In genomic region chr13:97927376-97928134, GRCm38 (mm10) we compare ENCODE assay signal across 12 mouse cellular contexts.
DNase-seq lines count a peak whose midpoint lies in the region; ATAC-seq and TF ChIP-seq lines count a peak whose summit lies in the region.
"Had no signal": no experiment of that assay in that cellular context is flagged by ENCODE, and none has a peak within 500 bp of the region (broad histone marks: within the 10 kb centered on the region; RNA-seq: fewer than 3 reads in every experiment).

No protein-coding gene starts in this region.

- DNase-seq in R1 (ENCODE audit: low read depth, low spot score), result peak; percentile 26
- peak; percentile 26 for DNase-seq in neural tube, embryonic 10.5 days (ENCODE audit: extremely low spot score, low spot score)
- no peak for DNase-seq in thymus, postnatal 10 days (ENCODE audit: low spot score in 2 of 2)
- DNase-seq in right cerebral cortex, postnatal 25 days, result no peak
- DNase-seq: cerebellum, adult 9-10 months; liver, postnatal 0 days; thymus, postnatal 36 days had no signal

- 0 out of 2 replicates have a peak overlapping the region, but pooled peaks have one; percentile 13 for H3K4me2 ChIP-seq in hindbrain, embryonic 12.5 days (replicated peaks)
- H3K4me2 ChIP-seq in hindbrain, embryonic 16.5 days (ENCODE audit: low read length), result no peak overlapping the region
- H3K4me2 ChIP-seq: hindbrain, embryonic 15.5 days had no signal

- peaks cover 13% of the 10 kb centered on the region for H3K4me1 ChIP-seq in hindbrain, embryonic 12.5 days
- H3K4me1 ChIP-seq in hindbrain, embryonic 16.5 days (ENCODE audit: control insufficient read depth, insufficient read depth, low read depth, low read length), result peaks cover 2% of the 10 kb centered on the region; the same call in 1 of the 2 replicates
- peaks cover 15% of the 10 kb centered on the region for H3K4me1 ChIP-seq in embryonic fibroblast, embryonic 13.5 days (ENCODE audit: control insufficient read depth, insufficient read depth, low read length)

- H3K27me3 ChIP-seq in hindbrain, embryonic 12.5 days, result no peaks in the 10 kb centered on the region
- no peaks in the 10 kb centered on the region for H3K27me3 ChIP-seq in hindbrain, embryonic 16.5 days (replicated peaks; ENCODE audit: control insufficient read depth, insufficient read depth, low read length)
- H3K27me3 ChIP-seq: hindbrain, embryonic 15.5 days had no signal

- no peaks in the 10 kb centered on the region for H3K36me3 ChIP-seq in hindbrain, embryonic 12.5 days
- H3K36me3 ChIP-seq in hindbrain, embryonic 16.5 days (ENCODE audit: control insufficient read depth, insufficient read depth, low read length), result no peaks in the 10 kb centered on the region
- H3K36me3 ChIP-seq: hindbrain, embryonic 15.5 days had no signal

- ATAC-seq in hindbrain, embryonic 12.5 days (ENCODE audit: low FRiP score), result no peak
- no peak for ATAC-seq in hindbrain, embryonic 16.5 days
- no peak for ATAC-seq in activated CD4-positive, CD25-positive, alpha-beta regulatory T cell, adult 4 months
- ATAC-seq: liver, postnatal 0 days had no signal

- no peak; the same call in 1 of the 2 replicates for TF ChIP-seq POLR2A in embryonic fibroblast, embryonic 13.5 days (IDR thresholded peaks at IDR 0.05; ENCODE audit: low read depth, low read length)

- H3K9ac ChIP-seq in hindbrain, embryonic 12.5 days, result no peak overlapping the region
- no peak overlapping the region for H3K9ac ChIP-seq in hindbrain, embryonic 16.5 days (ENCODE audit: low read depth, low read length)
- H3K9ac ChIP-seq: hindbrain, embryonic 15.5 days; liver, postnatal 0 days had no signal

- no peak overlapping the region for H3K4me3 ChIP-seq in hindbrain, embryonic 12.5 days
- H3K4me3 ChIP-seq in hindbrain, embryonic 16.5 days (ENCODE audit: low read length), result no peak overlapping the region
- H3K4me3 ChIP-seq in embryonic fibroblast, embryonic 13.5 days (ENCODE audit: insufficient read depth, low read length), result no peak overlapping the region
- H3K4me3 ChIP-seq: hindbrain, embryonic 15.5 days had no signal

- TF ChIP-seq CTCF in embryonic fibroblast, embryonic 13.5 days (IDR thresholded peaks at IDR 0.05; ENCODE audit: borderline replicate concordance, insufficient read depth, low read length), result no peak

- WGBS in hindbrain, embryonic 12.5 days, result 43% methylated on average over 14 of the region's 14 CpGs
- 41% methylated on average over 14 of the region's 14 CpGs for WGBS in hindbrain, embryonic 16.5 days

- H3K27ac ChIP-seq in hindbrain, embryonic 12.5 days, result no peak overlapping the region
- no peak overlapping the region for H3K27ac ChIP-seq in hindbrain, embryonic 16.5 days (ENCODE audit: low read depth, low read length)
- H3K27ac ChIP-seq in embryonic fibroblast, embryonic 13.5 days (ENCODE audit: insufficient read depth, low read length), result peak overlapping the region; percentile 98
- H3K27ac ChIP-seq: hindbrain, embryonic 15.5 days had no signal

- H3K9me3 ChIP-seq in hindbrain, embryonic 12.5 days (replicated peaks), result no peaks in the 10 kb centered on the region; the same call in 1 of the 2 replicates
- H3K9me3 ChIP-seq in hindbrain, embryonic 16.5 days (ENCODE audit: control insufficient read depth, low read length), result no peaks in the 10 kb centered on the region
- H3K9me3 ChIP-seq: hindbrain, embryonic 15.5 days had no signal

Comparison
In these comparisons a context has a peak if more than half of its experiments do, and no peak if none do; other contexts are left out.
1. DNase-seq: peak in R1 (single experiment) and neural tube, embryonic 10.5 days (single experiment); none in thymus, postnatal 10 days (0 of 2) and right cerebral cortex, postnatal 25 days (single experiment).